Mouse (Mus musculus): ENCODE results near the gene Hdac9.

GRCm38 (mm10) chr12:34440930-34441329, 476.0 kb downstream of the Hdac9 start:
- TF ChIP-seq CTCF (IDR thresholded peaks at IDR 0.05; ENCODE audit: low read depth) (no peak), EP300 (optimal IDR thresholded peaks at IDR 0.05) (no peak)

All from stomach, postnatal 0 days (tissue).